Mouse (Mus musculus): Measurements from ENCODE around the gene Lgr5.

The Lgr5 gene

DNA sequence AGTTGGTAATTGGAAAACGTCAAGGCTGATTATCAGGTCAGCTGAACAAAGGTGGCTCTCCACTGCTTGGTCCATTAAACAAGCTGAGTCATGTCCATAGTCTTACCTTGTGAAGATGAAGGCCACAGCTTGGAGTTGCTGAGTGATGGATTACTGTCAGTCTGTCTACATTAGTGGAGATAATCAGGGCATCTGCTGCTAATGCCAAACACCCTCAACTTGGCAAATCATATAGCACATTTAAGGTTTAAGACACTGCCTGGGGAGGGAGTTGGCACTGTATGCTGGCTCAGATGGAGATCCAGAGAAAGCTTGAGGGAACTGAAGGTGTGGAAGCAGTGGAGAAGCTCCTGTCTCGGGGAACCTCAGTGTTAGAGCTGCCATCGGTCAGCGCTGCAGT is 150.3 kb downstream of the Lgr5 start:
- no peak for DNase-seq (ENCODE audit: low spot score in 2 of 2)

DNA sequence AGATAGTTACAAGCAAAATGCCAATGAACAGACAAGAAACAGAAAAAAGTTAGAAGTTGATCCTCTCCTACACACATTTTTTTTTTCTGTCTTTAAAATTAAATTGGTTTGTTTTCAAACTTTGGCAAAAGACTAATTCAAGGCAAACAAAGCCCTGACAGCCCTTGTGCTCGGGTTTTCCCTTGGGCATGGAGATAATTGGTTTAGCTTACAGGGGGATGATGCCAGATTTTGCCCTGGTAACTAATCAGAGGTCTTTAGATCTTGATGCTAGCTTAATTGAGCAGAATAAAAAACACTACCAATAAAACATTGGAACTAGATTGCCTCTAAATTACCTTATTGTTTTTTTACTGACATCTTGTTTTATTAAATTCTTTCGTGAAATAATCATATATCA is 162.2 kb downstream of the Lgr5 start:
- DNase-seq (ENCODE audit: low spot score in 2 of 2) = no peak

DNA sequence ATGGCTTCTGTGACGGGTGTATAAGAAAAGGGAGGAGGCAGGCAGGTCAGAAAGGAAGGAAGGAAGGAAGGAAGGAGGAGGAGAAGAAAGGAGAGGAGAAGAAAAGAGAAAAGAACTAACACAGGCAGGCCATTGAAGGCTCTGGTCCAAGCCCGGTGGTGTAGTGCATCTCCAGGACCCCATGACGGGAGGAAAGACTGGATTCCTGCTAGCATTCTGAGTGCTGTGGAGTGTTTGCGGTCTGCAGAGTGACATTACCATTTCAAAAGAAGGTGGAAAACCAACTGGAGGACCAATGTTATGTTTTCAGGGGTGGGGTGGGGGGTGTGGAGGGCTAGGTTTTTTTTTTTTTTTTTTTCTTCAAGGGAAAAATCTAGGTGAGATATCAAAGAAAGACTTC is 165.6 kb downstream of the Lgr5 start:
- no peak for DNase-seq (ENCODE audit: low spot score in 2 of 2)

DNA sequence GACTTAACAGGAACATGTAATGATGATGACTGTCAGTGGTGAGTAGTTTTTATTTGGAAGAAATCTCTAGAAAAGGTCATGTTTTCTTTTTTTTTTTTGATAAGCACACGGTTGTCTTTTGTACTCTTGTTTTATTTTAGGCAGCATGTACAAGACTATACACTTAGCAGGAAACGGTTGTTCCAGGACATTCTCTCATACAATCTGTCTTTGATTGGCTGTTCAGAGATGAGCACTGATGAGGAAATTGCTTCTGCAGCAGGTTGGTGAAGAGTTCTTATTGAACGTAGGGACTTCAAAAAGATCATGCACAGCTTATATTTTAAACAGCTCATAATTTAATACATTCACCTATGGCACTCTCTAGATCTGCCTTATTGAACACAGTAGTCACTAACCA is 173.5 kb downstream of the Lgr5 start:
- DNase-seq (ENCODE audit: low spot score in 2 of 2) = no peak

DNA sequence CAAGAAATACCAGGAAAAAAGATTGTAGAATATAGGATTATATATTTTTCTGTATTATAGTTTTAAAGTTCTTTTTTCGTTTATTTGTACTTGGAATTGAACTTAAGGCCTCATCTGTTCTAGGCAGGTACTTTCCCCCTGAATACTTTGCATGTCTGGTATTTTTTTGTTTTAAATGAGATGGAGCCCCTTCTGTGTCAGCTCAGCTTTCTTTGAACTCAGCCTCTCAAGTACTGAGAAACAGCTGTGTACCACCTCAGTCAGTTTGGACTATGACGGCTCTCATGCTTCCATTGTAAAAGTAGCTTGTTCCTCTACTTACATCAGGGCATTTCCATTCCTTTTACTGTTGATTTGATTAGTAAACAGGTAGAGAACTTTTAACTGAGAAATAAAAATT is 174.1 kb downstream of the Lgr5 start:
- DNase-seq (ENCODE audit: low spot score in 2 of 2) = no peak

DNA sequence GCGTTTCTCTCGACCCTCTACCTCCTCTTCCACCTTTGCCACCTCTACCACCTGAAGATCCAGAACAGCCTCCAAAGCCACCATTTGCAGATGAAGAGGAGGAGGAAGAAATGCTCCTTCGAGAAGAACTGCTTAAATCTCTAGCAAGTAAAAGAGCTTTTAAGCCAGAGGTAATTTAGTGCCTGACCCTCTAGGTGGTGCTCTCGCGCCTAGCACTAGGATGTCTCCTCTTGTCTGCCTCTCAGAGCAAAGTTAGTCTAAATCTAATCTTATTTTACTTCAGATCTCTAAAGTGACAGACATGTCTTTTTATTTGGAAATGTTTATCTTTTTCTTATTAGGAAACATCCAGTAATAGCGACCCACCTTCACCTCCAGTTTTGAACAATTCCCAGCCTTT is 181.2 kb downstream of the Lgr5 start:
- peak in 1 of 2 experiments; percentile 58 for DNase-seq (ENCODE audit: low spot score in 2 of 2)
